Mouse (Mus musculus) ES-Bruce4 (cell line): ENCODE results near the gene Dhx37. TPM values are rescaled to one million over a fixed set of nuclear protein-coding genes. Genes with fewer than 3 reads are reported as not detected.

ENCODE experiments used
- H3K27ac ChIP-seq: 2 replicates; pipeline ENCODE4 v1.5.1; 2012; ENCODE audit warnings: low read length, inconsistent platforms; ENCODE audit not compliant: insufficient read depth
- H3K27me3 ChIP-seq: 2 replicates; pipeline ENCODE4 v1.6.1; 2012; ENCODE audit warnings: mild to moderate bottlenecking, low read length, inconsistent platforms; ENCODE audit not compliant: control insufficient read depth, poor library complexity, insufficient read depth, severe bottlenecking
- H3K36me3 ChIP-seq: 2 replicates; pipeline ENCODE4 v1.6.1; 2012; ENCODE audit warnings: inconsistent platforms, mild to moderate bottlenecking, low read length, moderate library complexity; ENCODE audit not compliant: control insufficient read depth, poor library complexity, insufficient read depth, severe bottlenecking
- H3K4me1 ChIP-seq: one replicate; pipeline ENCODE4 v1.8.1; 2011; ENCODE audit warnings: low read length; ENCODE audit not compliant: control insufficient read depth, insufficient read depth
- H3K4me3 ChIP-seq: 2 replicates; pipeline ENCODE4 v1.5.1; 2011; ENCODE audit warnings: low read depth, mild to moderate bottlenecking, low read length
- H3K9ac ChIP-seq: 2 replicates; pipeline ENCODE4 v1.6.1; 2012; ENCODE audit warnings: low read depth, mild to moderate bottlenecking, inconsistent platforms; ENCODE audit not compliant: poor library complexity, severe bottlenecking
- H3K9me3 ChIP-seq: replicated peaks from 2 replicates; pipeline ENCODE4 v1.6.1; 2012; ENCODE audit warnings: mild to moderate bottlenecking, low read length, inconsistent platforms; ENCODE audit not compliant: control insufficient read depth, poor library complexity, insufficient read depth, severe bottlenecking
- CTCF ChIP-seq: IDR thresholded peaks from one replicate; pipeline ENCODE4 v1.8.1; 2011; ENCODE audit warnings: low read depth, low read length
- EP300 ChIP-seq: IDR thresholded peaks from 2 replicates; pipeline ENCODE4 v1.6.1; 2011; ENCODE audit warnings: low read depth, low read length; ENCODE audit not compliant: insufficient read depth
- POLR2A ChIP-seq: IDR thresholded peaks from one replicate; pipeline ENCODE4 v1.8.1; 2011; ENCODE audit warnings: low read length; ENCODE audit not compliant: insufficient read depth
- polyA plus RNA-seq: library from polyadenylated mRNA; stranded (reverse); fragments of >200 nt; gene quantifications from 2 replicates; pipeline ENCODE4 v1.2.4, GENCODE M21; 2011; ENCODE audit warnings: low read depth; ENCODE audit not compliant: missing spikeins, insufficient read depth, insufficient read length

The Dhx37 gene
- polyA plus RNA-seq, 1 experiment = 35.2 TPM

DNA sequence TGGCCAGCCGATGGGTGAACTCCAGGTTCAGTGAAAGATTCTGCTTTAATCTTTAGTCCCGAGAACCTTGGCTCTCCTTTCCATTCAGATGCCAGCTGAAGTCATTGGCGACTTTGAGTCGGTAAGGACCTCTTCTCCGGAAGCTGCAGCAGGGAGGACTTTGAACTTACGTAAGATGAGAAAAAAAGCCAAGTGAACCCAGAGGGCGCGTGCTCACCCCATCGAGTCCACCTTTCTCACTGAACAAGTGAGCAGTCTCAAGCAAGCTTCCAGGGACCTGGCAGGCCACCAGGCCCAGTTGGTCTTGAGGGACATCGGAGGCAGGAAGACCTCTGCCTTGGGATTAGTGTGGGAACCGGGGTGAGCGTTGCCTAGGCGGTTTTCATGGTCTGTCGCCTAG is 33.3 kb upstream of the Dhx37 start:
- Histone ChIP-seq H3K4me3 (no peak overlapping the region), H3K36me3 (no peaks in the 10 kb centered on the region), H3K9ac (no peak overlapping the region), H3K4me1 (peaks cover 4% of the 10 kb centered on the region), H3K27ac (no peak overlapping the region), H3K9me3 (no peaks in the 10 kb centered on the region), H3K27me3 (no peaks in the 10 kb centered on the region)
- TF ChIP-seq POLR2A (no peak), EP300 (no peak), CTCF (no peak)

DNA sequence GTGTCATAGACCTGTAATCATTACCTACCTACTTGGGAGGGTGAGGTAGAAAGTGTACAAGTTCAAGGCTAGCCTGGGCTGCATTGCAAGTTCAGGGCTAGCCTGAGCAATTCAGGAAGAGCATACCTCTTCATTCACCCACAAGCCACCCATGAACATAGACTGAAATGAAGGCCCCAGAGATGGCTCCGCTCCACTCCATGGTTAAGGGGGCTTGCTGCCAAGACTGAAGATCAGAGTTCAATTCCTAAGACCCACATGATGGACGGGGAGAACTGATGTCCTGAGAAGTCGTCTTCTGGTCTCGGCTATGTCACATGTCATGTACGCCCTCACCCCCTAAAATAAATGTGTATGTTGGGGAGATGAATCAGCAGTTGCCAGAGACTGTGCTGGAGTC is 32.6 kb upstream of the Dhx37 start:
- Histone ChIP-seq H3K4me1 (peaks cover 4% of the 10 kb centered on the region), H3K27ac (no peak overlapping the region), H3K9me3 (no peaks in the 10 kb centered on the region), H3K4me3 (no peak overlapping the region), H3K36me3 (no peaks in the 10 kb centered on the region), H3K27me3 (no peaks in the 10 kb centered on the region), H3K9ac (no peak overlapping the region)
- TF ChIP-seq CTCF = no peak
- no peak for TF ChIP-seq POLR2A

DNA sequence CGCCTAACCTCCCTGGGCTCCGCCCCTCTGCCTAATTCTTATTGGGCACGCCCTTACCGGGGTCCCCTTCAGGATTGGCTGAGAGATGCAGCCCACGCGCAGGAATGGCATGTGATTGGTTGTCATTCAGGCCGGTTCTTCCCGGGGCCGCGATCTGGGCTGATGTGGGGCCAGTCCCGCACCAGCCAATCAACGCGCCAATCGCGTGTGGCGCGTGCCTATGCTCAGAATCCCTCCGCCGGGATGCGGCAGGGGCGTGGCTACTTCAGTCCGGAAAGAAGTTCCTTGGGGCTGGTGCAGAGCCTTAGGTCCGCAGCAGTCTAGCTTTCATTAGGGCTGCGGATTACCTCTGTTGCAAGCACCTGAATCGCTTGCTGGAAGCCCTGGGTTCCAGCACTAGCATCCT is 31.8 kb upstream of the Dhx37 start:
- Histone ChIP-seq H3K9ac (no peak overlapping the region), H3K27ac (no peak overlapping the region), H3K27me3 (no peaks in the 10 kb centered on the region), H3K9me3 (no peaks in the 10 kb centered on the region), H3K4me1 (peaks cover 4% of the 10 kb centered on the region), H3K36me3 (no peaks in the 10 kb centered on the region), H3K4me3 (peak overlapping the region; percentile 35)
- peak; percentile 93 for TF ChIP-seq POLR2A
- TF ChIP-seq CTCF = no peak
- TF ChIP-seq EP300 = peak; percentile 90

DNA sequence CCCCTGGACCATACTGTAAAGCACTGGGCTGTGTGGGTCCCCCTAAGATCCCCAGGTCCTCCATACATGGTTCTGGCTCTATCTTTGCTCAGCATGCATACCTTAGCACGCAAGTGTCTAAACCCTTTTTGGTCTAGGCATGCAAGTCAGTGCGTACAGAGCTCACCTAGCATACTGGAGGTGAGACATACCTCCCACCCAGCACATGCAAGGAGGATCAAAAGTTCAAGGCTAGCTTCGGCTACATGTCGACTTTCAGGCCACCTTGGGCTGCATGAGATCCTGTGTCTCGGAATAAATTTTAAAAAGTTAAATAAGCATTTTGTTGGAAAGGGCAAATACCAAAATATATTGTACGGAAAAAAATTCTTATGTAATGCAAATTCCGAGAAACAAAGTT is 31.3 kb upstream of the Dhx37 start:
- peak overlapping the region; percentile 33 for H3K27ac ChIP-seq
- H3K9ac ChIP-seq = no peak overlapping the region
- no peaks in the 10 kb centered on the region for H3K27me3 ChIP-seq
- no peak overlapping the region for H3K4me3 ChIP-seq
- H3K4me1 ChIP-seq = peaks cover 4% of the 10 kb centered on the region
- H3K36me3 ChIP-seq = no peaks in the 10 kb centered on the region
- no peaks in the 10 kb centered on the region for H3K9me3 ChIP-seq
- no peak for TF ChIP-seq POLR2A
- TF ChIP-seq EP300 = no peak
- TF ChIP-seq CTCF = no peak

DNA sequence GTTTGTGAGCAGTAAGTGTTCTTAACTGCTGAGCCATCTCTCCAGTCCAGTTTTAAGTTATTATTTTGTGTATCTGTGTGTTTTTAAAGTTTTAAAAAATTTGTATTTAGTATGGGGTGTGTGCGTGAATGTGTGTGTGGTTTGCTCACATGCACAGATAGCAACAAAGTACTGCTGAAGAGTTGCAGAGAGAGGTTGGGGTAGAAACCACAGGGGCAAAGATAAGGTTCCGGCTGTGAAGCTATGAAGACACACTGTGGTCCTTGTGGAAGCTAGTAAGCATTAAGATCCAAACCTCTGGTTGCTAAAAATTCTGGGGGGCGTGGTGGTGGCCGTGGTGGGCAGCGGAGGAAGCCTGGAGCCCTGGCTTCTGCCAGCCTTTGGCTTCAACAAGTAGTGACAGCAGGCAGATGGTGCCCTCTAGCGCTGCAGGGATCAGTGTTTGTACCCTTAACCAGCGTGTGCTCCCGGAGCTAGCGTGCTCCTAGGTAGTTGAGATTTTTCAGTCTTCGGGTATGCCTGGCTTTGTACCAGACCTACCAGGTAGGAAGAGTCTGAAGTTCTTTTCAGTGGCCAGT is 28.0 kb upstream of the Dhx37 start:
- no peaks in the 10 kb centered on the region for H3K9me3 ChIP-seq

DNA sequence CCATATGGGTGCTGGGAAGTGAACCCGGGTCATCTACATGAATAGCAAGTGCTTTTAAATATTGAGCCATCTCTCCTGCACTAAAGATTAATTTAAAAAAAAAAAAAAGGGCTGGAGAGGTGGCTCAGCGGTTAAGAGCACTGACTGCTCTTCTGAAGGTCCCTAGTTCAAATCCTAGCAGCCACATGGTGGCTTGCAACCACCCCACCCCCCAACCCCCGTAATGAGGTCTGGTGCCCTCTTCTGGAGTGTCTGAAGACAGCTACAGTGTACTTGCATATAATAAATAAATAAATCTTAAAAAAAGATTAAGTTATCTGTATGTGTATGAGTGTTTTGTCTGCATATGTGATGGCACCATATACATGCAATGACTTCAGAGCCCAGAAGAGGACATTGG is 26.7 kb upstream of the Dhx37 start:
- H3K4me1 ChIP-seq = peaks cover 3% of the 10 kb centered on the region
- no peak overlapping the region for H3K9ac ChIP-seq
- TF ChIP-seq CTCF (no peak), POLR2A (no peak), EP300 (no peak)

More for the DNA sequence above, 28.0 kb upstream of the Dhx37 start:
- TF ChIP-seq POLR2A = no peak
- TF ChIP-seq EP300 = no peak
- peak; percentile 55 for TF ChIP-seq CTCF
- Histone ChIP-seq H3K9ac (no peak overlapping the region), H3K4me1 (peaks cover 3% of the 10 kb centered on the region), H3K27ac (no peak overlapping the region), H3K36me3 (no peaks in the 10 kb centered on the region), H3K4me3 (no peak overlapping the region), H3K27me3 (no peaks in the 10 kb centered on the region)

More for the DNA sequence above, 26.7 kb upstream of the Dhx37 start:
- H3K36me3 ChIP-seq = peaks cover 2% of the 10 kb centered on the region; the same call in 1 of the 2 replicates
- H3K27me3 ChIP-seq = no peaks in the 10 kb centered on the region
- no peak overlapping the region for H3K27ac ChIP-seq
- no peak overlapping the region for H3K4me3 ChIP-seq
- H3K9me3 ChIP-seq = no peaks in the 10 kb centered on the region
